Mouse (Mus musculus) spleen, postnatal 4 days (tissue): ENCODE measurements at regions not wholly inside any gene's neighbourhood (a gene's known extent, or its start where the extent isn't known, plus 50 kb on each side); places are given as distances from the start of the nearest gene placed in this dataset.
"Not testable (repeated sequence)": the region's sequence is repeated elsewhere in the genome, so short reads cannot be mapped to it uniquely, and the experiment has no call there.

Source experiments
- DNase-seq, 2 experiments: peaks; one replicate each; pipeline ENCODE4 v3.0.0; 2022; ENCODE audit warnings: low spot score in 2 of 2

DNA sequence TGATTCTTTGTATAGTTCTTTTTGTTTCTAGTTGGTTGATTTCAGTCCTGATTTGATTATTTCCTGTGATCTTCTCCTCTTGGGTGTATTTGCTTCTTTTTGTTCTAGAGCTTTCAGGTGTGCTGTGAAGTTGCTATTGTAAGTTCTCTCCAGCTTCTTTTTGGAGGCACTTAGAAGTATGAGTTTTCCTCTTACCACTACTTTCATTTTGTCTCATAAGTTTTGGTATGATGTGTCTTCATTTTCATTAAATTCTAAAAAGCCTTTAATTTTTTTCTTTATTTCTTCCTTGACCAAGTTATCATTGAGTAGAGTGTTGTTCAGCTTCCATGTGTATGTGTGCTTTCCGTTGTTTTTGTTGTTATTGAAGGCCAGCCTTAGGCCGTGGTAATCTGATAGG is 195.3 kb upstream of the Btg1 start:
- DNase-seq = not testable (repeated sequence)

DNA sequence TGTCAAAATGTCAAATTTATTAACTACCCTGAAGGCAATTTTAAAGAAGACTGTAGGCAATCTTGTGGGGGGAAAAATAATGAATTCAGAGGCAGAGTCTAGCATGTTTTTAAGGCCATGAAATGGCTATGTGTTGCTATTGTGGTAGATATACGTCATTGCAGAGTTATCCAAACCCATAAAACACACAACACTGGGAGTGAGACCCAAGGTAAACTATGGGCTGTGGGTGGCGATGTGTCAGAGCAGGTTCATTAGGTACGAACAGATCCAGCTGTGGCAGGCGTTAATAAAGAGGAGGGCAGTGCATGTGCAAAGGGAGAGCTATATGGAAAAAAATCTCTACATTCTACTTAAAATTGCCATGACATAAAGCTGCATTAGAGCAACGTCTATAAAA is 189.4 kb upstream of the Btg1 start:
- no peak for DNase-seq

DNA sequence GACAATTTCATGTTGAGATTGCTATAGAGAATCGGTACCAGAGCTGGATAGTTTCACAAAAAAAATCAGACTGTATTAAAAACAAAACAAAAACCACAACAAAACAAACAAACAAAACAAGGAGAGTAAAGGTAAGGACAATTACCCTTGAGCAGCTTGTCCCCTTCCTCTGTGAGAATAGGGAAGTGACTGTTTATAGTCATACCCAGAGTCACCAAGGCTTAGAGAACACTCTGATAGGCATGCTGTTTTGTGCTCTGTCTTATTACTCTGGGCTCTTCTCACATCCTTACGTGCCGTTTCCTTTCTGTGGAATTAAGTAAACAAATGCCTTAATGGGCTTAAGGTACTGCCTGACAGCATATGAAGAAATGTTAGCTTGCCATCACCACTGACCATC is 186.7 kb upstream of the Btg1 start:
- DNase-seq = no peak

DNA sequence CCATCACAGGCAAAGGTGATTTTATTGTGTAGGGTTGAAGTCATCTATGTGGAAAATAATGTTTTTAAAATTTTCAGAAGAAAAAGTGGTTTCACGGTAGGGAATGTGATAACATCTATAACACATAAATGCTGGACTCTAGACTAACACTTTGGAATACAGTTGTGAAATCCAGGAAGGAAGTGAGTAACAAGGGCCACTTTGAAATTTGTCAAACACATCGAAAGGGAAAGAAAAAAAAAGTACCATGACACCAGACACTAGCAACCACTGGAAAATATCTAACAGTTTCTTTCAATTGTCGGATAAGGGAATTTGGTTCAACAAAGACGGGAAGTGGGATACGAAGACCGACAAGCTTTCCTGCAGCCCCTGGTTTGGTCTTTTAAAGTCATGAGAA is 181.7 kb upstream of the Btg1 start:
- no peak for DNase-seq

DNA sequence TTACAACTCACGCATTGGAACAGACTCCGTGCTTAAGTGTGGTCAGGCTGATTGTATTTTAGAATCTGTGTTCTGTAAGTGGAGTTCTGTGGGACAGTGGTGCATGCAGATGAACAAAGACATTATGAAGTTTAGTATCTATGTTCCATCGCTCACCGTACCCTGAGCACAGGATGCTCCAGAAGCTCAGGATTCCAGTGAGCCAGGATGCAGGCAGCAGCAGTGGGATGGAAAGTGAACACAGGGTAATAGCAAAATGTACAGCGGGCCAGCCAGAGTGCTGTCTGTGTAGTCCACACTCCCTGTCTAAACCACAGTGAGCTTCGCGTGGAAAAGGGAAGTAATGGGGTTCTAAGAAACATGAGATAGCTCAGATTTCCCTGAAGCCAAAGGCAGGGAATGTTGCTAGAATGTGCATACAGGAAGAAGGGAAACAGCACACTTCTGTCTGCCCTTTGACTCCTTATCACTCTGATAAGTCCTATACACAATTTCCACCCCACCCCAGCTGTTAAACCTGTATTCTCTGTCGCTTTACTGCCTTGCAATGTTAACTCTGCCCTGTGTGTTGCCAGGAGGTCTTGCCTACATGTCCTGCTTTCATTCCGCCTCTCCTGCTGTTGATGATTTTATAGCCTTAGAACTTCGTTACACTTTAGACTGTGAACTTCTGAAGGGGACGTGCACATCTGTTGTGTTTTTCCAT is 178.3 kb upstream of the Btg1 start:
- DNase-seq = no peak

DNA sequence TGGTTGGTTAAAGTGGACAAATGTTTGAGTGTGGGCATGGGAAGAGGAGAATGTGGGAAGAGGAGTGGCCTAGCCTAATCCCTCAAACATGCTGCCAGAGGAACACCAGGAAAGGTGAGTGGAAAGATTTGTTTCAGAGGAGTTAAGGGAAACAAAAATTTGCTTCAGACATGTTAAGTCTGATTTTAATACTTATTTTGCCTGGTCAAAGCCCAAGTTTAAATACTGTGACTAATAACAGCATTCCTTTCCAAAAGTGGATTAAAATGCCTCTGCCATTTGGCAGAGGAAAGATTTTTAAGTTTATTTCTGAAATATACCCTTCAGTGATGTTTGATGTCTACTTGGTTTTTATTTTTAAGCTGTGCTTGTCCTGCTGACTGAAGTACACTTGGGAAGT is 174.6 kb upstream of the Btg1 start:
- no peak for DNase-seq

DNA sequence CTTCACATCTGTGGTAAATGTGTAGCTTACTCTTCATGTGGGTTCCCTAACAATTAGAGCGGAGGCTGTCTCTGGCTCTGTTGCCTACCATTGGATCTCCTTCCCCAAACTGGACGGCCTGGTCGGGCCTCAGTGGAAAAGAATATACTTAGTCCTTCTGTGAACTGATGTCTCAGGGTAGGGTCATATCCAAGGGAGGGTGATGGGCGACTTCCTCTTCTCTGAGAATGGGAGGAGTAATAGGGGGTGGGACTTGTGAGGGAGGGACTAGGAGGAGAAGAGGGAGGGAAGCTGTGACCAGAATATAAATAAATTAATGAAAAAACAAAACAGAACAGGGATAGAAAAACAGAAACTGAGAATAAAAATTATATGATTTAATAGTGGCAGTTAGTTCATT is 166.5 kb upstream of the Btg1 start:
- no peak for DNase-seq

DNA sequence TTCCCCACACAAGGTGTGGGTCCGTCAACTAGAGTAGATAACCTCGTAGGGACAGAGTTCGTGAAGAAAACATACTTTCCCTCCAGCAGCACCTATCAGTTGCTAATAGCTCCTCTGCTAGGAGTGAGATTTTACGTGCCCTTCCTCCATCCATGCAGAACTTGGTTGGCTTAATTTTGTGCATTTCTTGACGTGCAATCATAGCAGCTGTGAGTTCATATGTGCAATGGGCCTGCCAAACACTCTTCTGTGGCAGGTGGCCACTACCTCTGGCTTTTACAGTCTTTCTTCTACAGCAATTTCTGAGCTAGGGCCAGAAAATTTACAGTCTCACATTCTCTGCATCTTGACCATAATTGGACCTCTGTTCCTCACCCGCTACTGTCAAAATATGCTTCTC is 161.9 kb upstream of the Btg1 start:
- DNase-seq = no peak

GRCm38 (mm10) chr10:96458551-96458950 is 158.3 kb upstream of the Btg1 start:
- DNase-seq = no peak

DNA sequence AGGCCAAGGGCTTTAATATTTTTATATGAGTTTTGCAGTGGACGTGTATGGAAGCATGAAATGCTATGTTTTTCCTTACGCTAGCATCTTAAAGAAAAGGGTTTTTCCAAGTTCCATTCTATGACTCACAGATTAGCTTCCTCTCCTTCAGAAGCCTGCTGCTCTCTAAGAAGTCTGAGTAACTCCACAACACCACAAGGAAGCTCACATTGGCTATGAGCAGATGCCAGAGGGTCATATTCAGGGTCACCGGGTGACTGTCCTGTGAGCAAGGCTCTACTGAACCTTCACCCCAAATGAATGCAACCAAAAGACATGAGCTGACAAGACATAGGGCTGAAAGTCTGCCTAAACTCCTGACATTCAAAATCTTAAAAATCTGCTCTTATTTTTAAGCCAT is 157.6 kb upstream of the Btg1 start:
- DNase-seq = no peak

- DNase-seq = no peak
These were observed 156.7 kb upstream of the Btg1 start for GRCm38 (mm10) chr10:96460151-96460550.

GRCm38 (mm10) chr10:96460617-96461338 is 156.0 kb upstream of the Btg1 start:
- DNase-seq = no peak

GRCm38 (mm10) chr10:96465967-96466366 is 150.8 kb upstream of the Btg1 start:
- DNase-seq = no peak

DNA sequence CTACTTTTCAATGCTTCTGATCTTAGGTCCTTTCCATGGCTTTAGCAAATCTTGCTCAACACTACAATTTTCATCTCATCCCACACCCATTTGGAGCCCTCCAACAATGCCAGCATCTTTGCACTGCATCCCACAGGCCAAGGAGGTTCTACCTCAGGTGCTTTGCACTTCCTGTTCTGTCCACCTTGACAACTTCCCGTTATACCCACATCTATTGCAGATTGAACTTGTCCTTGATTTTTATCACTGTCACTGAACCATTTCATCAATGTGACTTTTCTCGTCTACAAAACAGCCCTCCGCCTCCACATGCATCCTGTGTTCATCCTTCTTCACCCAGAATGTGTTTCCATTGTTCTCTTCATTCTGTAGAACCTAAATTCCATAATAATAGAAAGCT is 150.0 kb upstream of the Btg1 start:
- no peak for DNase-seq

DNA sequence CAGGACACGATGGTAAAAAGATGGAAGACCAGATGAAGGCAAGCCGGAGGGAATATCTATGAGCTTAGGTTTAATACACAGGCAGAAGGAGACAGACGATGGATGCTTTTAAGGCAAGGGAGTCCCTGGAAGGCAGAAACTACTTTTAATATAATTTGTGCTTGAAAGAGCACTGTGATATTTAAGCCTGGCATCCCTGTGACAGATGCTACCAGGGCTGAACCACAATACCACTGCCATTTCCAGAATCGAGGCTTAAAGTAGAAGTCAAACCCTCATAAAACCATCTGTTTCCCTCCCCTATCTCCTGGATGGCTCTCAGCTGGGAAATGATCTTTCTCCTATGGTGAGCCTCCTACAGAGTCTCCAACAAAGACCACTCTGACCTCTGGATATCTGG is 149.1 kb upstream of the Btg1 start:
- no peak for DNase-seq

DNA sequence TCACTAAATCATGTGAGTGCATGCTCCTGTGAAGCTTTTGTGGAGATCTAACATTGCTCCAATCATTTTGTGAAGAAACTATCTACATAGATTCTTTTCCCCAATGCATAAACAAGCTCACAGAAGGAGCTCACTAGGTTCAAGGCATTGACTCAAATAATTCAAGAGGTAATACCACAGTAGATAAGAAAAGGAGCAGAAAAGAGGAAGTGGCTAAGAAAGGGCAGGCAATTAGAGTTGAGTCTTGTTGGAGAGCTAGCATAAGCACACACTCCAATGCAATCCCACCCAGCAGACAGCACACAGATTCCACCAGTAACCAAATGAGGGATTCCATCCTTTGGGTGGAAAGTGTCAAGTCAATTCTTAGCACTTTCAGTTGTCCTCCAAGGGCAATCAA is 145.3 kb upstream of the Btg1 start:
- no peak for DNase-seq

DNA sequence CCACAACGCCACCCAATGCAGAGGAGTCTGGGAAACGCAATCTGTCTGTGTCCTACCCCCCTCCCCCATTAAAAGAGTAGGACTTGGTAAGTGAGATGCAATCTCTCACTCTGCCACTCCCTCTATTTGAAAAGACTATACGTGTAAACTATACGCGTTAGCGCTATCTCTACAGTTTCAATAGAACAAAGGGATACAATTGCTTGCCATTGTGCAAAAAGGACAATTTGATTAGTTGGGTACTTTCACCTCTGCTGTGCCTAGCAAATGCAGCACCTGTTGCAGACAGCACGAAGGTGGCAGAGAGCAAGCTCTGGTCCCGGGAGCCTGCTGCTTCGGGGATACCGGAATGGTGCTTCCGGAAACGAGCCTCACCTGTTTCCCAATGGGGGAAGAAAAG is 137.5 kb upstream of the Btg1 start:
- DNase-seq = no peak

DNA sequence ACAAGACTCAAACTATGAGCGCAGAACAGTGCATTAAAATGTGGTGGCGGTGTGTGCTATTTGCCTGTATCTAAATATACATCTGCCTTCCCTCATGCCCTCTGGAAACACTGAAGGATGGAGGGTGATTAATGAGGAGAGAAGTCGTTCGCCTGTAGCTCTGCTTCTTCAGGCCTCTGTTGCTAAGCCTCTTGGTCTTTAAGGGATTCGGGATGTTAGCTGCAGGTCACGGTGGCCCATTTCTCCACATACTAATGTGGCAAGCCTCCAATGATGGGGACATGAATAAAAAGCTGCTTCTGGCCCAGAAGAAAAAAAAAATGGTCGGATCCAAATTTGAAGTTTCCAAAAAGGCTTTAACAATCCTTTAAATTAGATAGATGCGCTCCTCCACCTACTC is 137.0 kb upstream of the Btg1 start:
- DNase-seq = no peak

- no peak for DNase-seq
These were observed 136.1 kb upstream of the Btg1 start for GRCm38 (mm10) chr10:96480453-96481324.

GRCm38 (mm10) chr10:96481325-96481638 is 135.5 kb upstream of the Btg1 start:
- DNase-seq = no peak

GRCm38 (mm10) chr10:96486724-96487123 is 130.1 kb upstream of the Btg1 start:
- DNase-seq = no peak

- DNase-seq = no peak
These were observed 123.1 kb upstream of the Btg1 start for GRCm38 (mm10) chr10:96493706-96494105.

- DNase-seq = no peak
These were observed 120.1 kb upstream of the Btg1 start for GRCm38 (mm10) chr10:96496700-96497099.
